Mouse (Mus musculus) MN1 (cell line): ENCODE measurements around the gene Eif3a.

ENCODE experiments used
- DNase-seq: peaks from one replicate; pipeline ENCODE4 v3.0.0-alpha.2; 2016; ENCODE audit warnings: low spot score

Eif3a gene

GRCm38 (mm10) chr19:60758896-60759835 lies 31.3 kb downstream of the Eif3a start:
- no peak for DNase-seq

GRCm38 (mm10) chr19:60757099-60757785 lies 33.2 kb downstream of the Eif3a start:
- DNase-seq: peak; percentile 24

- peak; percentile 72 for DNase-seq
Measured at GRCm38 (mm10) chr19:60756192-60757098, 34.0 kb downstream of the Eif3a start.

GRCm38 (mm10) chr19:60755438-60756191 lies 34.8 kb downstream of the Eif3a start, which contains the start of gene Nanos1:
Nanos1 (plus strand) TSS chr19:60755987.
- peak; percentile 94 for DNase-seq

- no peak for DNase-seq
Measured at GRCm38 (mm10) chr19:60747801-60748200, 42.7 kb downstream of the Eif3a start.

GRCm38 (mm10) chr19:60743767-60744547 lies 46.5 kb downstream of the Eif3a start:
- no peak for DNase-seq

GRCm38 (mm10) chr19:60740560-60740959 lies 49.9 kb downstream of the Eif3a start:
- DNase-seq: no peak

GRCm38 (mm10) chr19:60731966-60732365 lies 58.5 kb downstream of the Eif3a start:
- DNase-seq: no peak

- DNase-seq: no peak
Measured at GRCm38 (mm10) chr19:60731299-60731698, 59.2 kb downstream of the Eif3a start.

- peak; percentile 44 for DNase-seq
Measured at GRCm38 (mm10) chr19:60730281-60730852, 60.1 kb downstream of the Eif3a start.

- DNase-seq: no peak
Measured at GRCm38 (mm10) chr19:60716381-60716780, 74.1 kb downstream of the Eif3a start.

GRCm38 (mm10) chr19:60712577-60712976 lies 77.9 kb downstream of the Eif3a start:
- no peak for DNase-seq
